Mouse (Mus musculus) macrophage (primary cell): ENCODE results near the gene Gm9507. TPM values are rescaled to one million over a fixed set of nuclear protein-coding genes. Genes with fewer than 3 reads are reported as not detected.
"Not testable (repeated sequence)": the region's sequence is repeated elsewhere in the genome, so short reads cannot be mapped to it uniquely, and the experiment has no call there.

Experiments
- H3K27ac ChIP-seq: fragments of 350-480 bp; formaldehyde crosslinking; 2 replicates; pipeline ENCODE4 v1.9.0; 2021
- H3K36me3 ChIP-seq: fragments of 350-480 bp; formaldehyde crosslinking; 2 replicates; pipeline ENCODE4 v1.9.0; 2021; ENCODE audit errors: inconsistent target
- H3K4me3 ChIP-seq: fragments of 350-480 bp; formaldehyde crosslinking; 2 replicates; pipeline ENCODE4 v1.9.0; 2021; ENCODE audit errors: inconsistent target
- H3K79me2 ChIP-seq: fragments of 350-480 bp; formaldehyde crosslinking; 2 replicates; pipeline ENCODE4 v1.9.0; 2021; ENCODE audit errors: inconsistent target
- WGBS: methylation state at CpG from one replicate; pipeline ENCODE4 v1.1.7; 2026; ENCODE audit warnings: inconsistent platforms; ENCODE audit not compliant: missing documents; 5-methylcytosine and 5-hydroxymethylcytosine counted together
- polyA plus RNA-seq: library from polyadenylated mRNA; stranded (reverse); fragments of 250-400 nt; gene quantifications from 3 replicates; pipeline ENCODE4 v1.2.4, GENCODE M21; 2018; ENCODE audit warnings: inconsistent platforms
- total RNA-seq, 78 experiments: library from RNA; depleted of rRNA; stranded (reverse); fragments of 250-400 nt; gene quantifications; 1 replicate in 9 of 78; 2 replicates in 24 of 78; 3 replicates in 43 of 78; 4 replicates in 2 of 78; pipeline ENCODE4 v1.2.4; 2018; ENCODE audit warnings: inconsistent platforms in 56 of 78

Gene Gm9507
- not detected for total RNA-seq (2018; cell fraction: chromatin; rRNA removed)
- not detected for total RNA-seq (2018; cell fraction: cytosol; rRNA removed)
- total RNA-seq (2018; cell fraction: nucleus; rRNA removed), result not detected
- polyA plus RNA-seq, result not detected in 3 replicates

GRCm38 (mm10) chr10:77811743-77812142 is at the start of gene Gm9507:
Gene Gm9507 (minus strand): TSS chr10:77811843.
- Histone ChIP-seq H3K27ac (no peak within 1 kb of the TSS), H3K36me3 (no peaks in the 10 kb centered on the region), H3K4me3 (no peak within 1 kb of the TSS), H3K79me2 (no peaks in the 10 kb centered on the region)
- WGBS, result 78% methylated on average over 5 of the region's 5 CpGs

GRCm38 (mm10) chr10:77852559-77852958 is 40.9 kb upstream of the Gm9507 start, which contains the start of gene Gm10318:
Gene Gm10318 (plus strand): TSS chr10:77852859.
- WGBS, result 73% methylated on average over 9 of the region's 9 CpGs
- no peaks in the 10 kb centered on the region for H3K79me2 ChIP-seq
- H3K27ac ChIP-seq, result no peak within 1 kb of the TSS

GRCm38 (mm10) chr10:77847538-77847937 is 35.9 kb upstream of the Gm9507 start:
- H3K36me3 ChIP-seq, result no peaks in the 10 kb centered on the region
- no peak overlapping the region for H3K4me3 ChIP-seq
- H3K79me2 ChIP-seq, result no peaks in the 10 kb centered on the region
- WGBS, result 83% methylated on average over 2 of the region's 2 CpGs
- H3K27ac ChIP-seq, result no peak overlapping the region

More at GRCm38 (mm10) chr10:77852559-77852958, 40.9 kb upstream of the Gm9507 start, which contains the start of gene Gm10318:
- Histone ChIP-seq H3K4me3 (no peak within 1 kb of the TSS), H3K36me3 (no peaks in the 10 kb centered on the region)

- Histone ChIP-seq H3K4me3 (no peak overlapping the region), H3K79me2 (no peaks in the 10 kb centered on the region), H3K36me3 (no peaks in the 10 kb centered on the region), H3K27ac (no peak overlapping the region)
- 57% methylated on average over 2 of the region's 2 CpGs for WGBS
Measured at GRCm38 (mm10) chr10:77846961-77847360, 35.3 kb upstream of the Gm9507 start.

GRCm38 (mm10) chr10:77846503-77846902 is 34.9 kb upstream of the Gm9507 start, which contains the start of gene Gm36176:
Gene Gm36176 (plus strand): TSS chr10:77846803.
- Histone ChIP-seq H3K36me3 (no peaks in the 10 kb centered on the region), H3K4me3 (no peak within 1 kb of the TSS), H3K79me2 (no peaks in the 10 kb centered on the region), H3K27ac (no peak within 1 kb of the TSS)
- 97% methylated on average over 3 of the region's 3 CpGs for WGBS

- 75% methylated on average over 6 of the region's 6 CpGs for WGBS
- Histone ChIP-seq H3K4me3 (no peak overlapping the region), H3K36me3 (no peaks in the 10 kb centered on the region), H3K79me2 (no peaks in the 10 kb centered on the region), H3K27ac (no peak overlapping the region)
Measured at GRCm38 (mm10) chr10:77839006-77839405, 27.4 kb upstream of the Gm9507 start.

GRCm38 (mm10) chr10:77835647-77836046 is 24.0 kb upstream of the Gm9507 start, which contains the start of gene Krtap10-10:
Gene Krtap10-10 (plus strand): TSS chr10:77835947.
- H3K79me2 ChIP-seq, result no peaks in the 10 kb centered on the region
- no peak within 1 kb of the TSS for H3K4me3 ChIP-seq
- H3K27ac ChIP-seq, result no peak within 1 kb of the TSS
- WGBS, result 85% methylated on average over 7 of the region's 9 CpGs
- no peaks in the 10 kb centered on the region for H3K36me3 ChIP-seq

- Histone ChIP-seq H3K36me3 (no peaks in the 10 kb centered on the region), H3K79me2 (no peaks in the 10 kb centered on the region), H3K27ac (no peak within 1 kb of the TSS), H3K4me3 (no peak within 1 kb of the TSS)
- WGBS, result 65% methylated on average over 6 of the region's 6 CpGs
Measured at GRCm38 (mm10) chr10:77826951-77827350, 15.3 kb upstream of the Gm9507 start, which contains the start of gene Krtap10-4. Gene Krtap10-4 (minus strand): TSS chr10:77827095.

GRCm38 (mm10) chr10:77819203-77819602 is 7.6 kb upstream of the Gm9507 start:
- no peak overlapping the region for H3K4me3 ChIP-seq
- no peaks in the 10 kb centered on the region for H3K36me3 ChIP-seq
- no peaks in the 10 kb centered on the region for H3K79me2 ChIP-seq
- no peak overlapping the region for H3K27ac ChIP-seq
- 75% methylated on average over 4 of the region's 4 CpGs for WGBS

- 90% methylated on average over 4 of the region's 4 CpGs for WGBS
- no peak overlapping the region for H3K27ac ChIP-seq
- H3K36me3 ChIP-seq, result no peaks in the 10 kb centered on the region
- no peak overlapping the region for H3K4me3 ChIP-seq
- H3K79me2 ChIP-seq, result no peaks in the 10 kb centered on the region
Measured at GRCm38 (mm10) chr10:77818523-77818922, 6.9 kb upstream of the Gm9507 start.

GRCm38 (mm10) chr10:77815514-77815913 is 3.9 kb upstream of the Gm9507 start:
- Histone ChIP-seq H3K4me3 (no peak overlapping the region), H3K79me2 (no peaks in the 10 kb centered on the region), H3K27ac (no peak overlapping the region), H3K36me3 (no peaks in the 10 kb centered on the region)
- 59% methylated on average over 5 of the region's 5 CpGs for WGBS

- no peaks in the 10 kb centered on the region for H3K79me2 ChIP-seq
- no peak within 1 kb of the TSS for H3K27ac ChIP-seq
- H3K36me3 ChIP-seq, result no peaks in the 10 kb centered on the region
- no peak within 1 kb of the TSS for H3K4me3 ChIP-seq
- WGBS, result 55% methylated on average over 4 of the region's 4 CpGs
Measured at GRCm38 (mm10) chr10:77814382-77814781, 2.7 kb upstream of the Gm9507 start, which contains the start of gene Gm2696. Gene Gm2696 (plus strand): TSS chr10:77814682.

GRCm38 (mm10) chr10:77804095-77804494 is 7.5 kb downstream of the Gm9507 start:
- no peaks in the 10 kb centered on the region for H3K36me3 ChIP-seq
- H3K4me3 ChIP-seq, result no peak overlapping the region
- WGBS, result 71% methylated on average over 3 of the region's 3 CpGs
- no peak overlapping the region for H3K27ac ChIP-seq
- no peaks in the 10 kb centered on the region for H3K79me2 ChIP-seq

GRCm38 (mm10) chr10:77798921-77799508 is 12.6 kb downstream of the Gm9507 start, which contains the start of gene Gm19668:
Gene Gm19668 (minus strand): TSS chr10:77799133.
- Histone ChIP-seq H3K79me2 (no peaks in the 10 kb centered on the region), H3K4me3 (no peak within 1 kb of the TSS), H3K36me3 (no peaks in the 10 kb centered on the region), H3K27ac (no peak within 1 kb of the TSS)
- 61% methylated on average over 8 of the region's 8 CpGs for WGBS

GRCm38 (mm10) chr10:77798164-77798920 is 13.3 kb downstream of the Gm9507 start:
- H3K36me3 ChIP-seq, H3K27ac ChIP-seq, H3K4me3 ChIP-seq, H3K79me2 ChIP-seq: not testable (repeated sequence)
- 65% methylated on average over 2 of the region's 3 CpGs for WGBS
